In genomic region chr4:144441582-144441981, GRCm38 (mm10) we compare ENCODE assay signal across 25 mouse cellular contexts. TPM values are rescaled to one million over a fixed set of nuclear protein-coding genes. Genes with fewer than 3 reads are reported as not detected.
"Had no signal": no experiment of that assay in that cellular context is flagged by ENCODE, and none has a peak within 500 bp of the region (broad histone marks: within the 10 kb centered on the region; RNA-seq: fewer than 3 reads in every experiment).

No protein-coding gene starts in this region.

- H3K9me3 ChIP-seq: stomach, embryonic 15.5 days had no signal

- H3K4me3 ChIP-seq: neural tube, embryonic 13.5 days; neural tube, embryonic 15.5 days; stomach, embryonic 15.5 days had no signal

- H3K36me3 ChIP-seq: neural tube, embryonic 13.5 days; neural tube, embryonic 15.5 days; stomach, embryonic 15.5 days had no signal

- H3K27ac ChIP-seq: neural tube, embryonic 13.5 days; neural tube, embryonic 15.5 days; stomach, embryonic 15.5 days; stomach, postnatal 0 days had no signal

- DNase-seq: retina, postnatal 1 day; right cerebral cortex, adult 18-20 months; right cerebral cortex, postnatal 14 days; right cerebral cortex, postnatal 25 days; right cerebral cortex, postnatal 4 days; spleen, adult 18-20 months; thymus, adult 18-20 months; thymus, adult 2 months; thymus, postnatal 14 days; thymus, postnatal 25 days; thymus, postnatal 36 days; thymus, postnatal 4 days had no signal

- H3K4me1 ChIP-seq: neural tube, embryonic 13.5 days; neural tube, embryonic 15.5 days; stomach, embryonic 15.5 days had no signal

- H3K27me3 ChIP-seq: neural tube, embryonic 13.5 days; neural tube, embryonic 15.5 days; stomach, embryonic 15.5 days had no signal

RNA-seq across cellular contexts. Expression of gene 1700012P22Rik, which starts 3.0 kb away (rescaled TPM):
- total RNA-seq: neutrophil, adult 5-6 weeks had no signal
- polyA plus RNA-seq: neural tube, embryonic 13.5 days; neural tube, embryonic 14.5 days; neural tube, embryonic 15.5 days; small intestine, adult 2 months; spleen, adult 2 months; stomach, embryonic 14.5 days; stomach, embryonic 15.5 days; stomach, embryonic 16.5 days; stomach, postnatal 0 days; thymus, adult 2 months; thymus, postnatal 0 days; urinary bladder, adult 2 months had no signal

RNA-seq across cellular contexts. Expression of gene Gm9944, which starts 11.5 kb away (rescaled TPM):
- total RNA-seq: neutrophil, adult 5-6 weeks had no signal
- polyA plus RNA-seq: neural tube, embryonic 13.5 days; neural tube, embryonic 14.5 days; neural tube, embryonic 15.5 days; small intestine, adult 2 months; spleen, adult 2 months; stomach, embryonic 14.5 days; stomach, embryonic 15.5 days; stomach, embryonic 16.5 days; stomach, postnatal 0 days; testis, adult 2 months; thymus, adult 2 months; thymus, postnatal 0 days; urinary bladder, adult 2 months had no signal

RNA-seq across cellular contexts. Expression of gene Aadacl3, which starts 22.0 kb away (rescaled TPM):
- total RNA-seq: neutrophil, adult 5-6 weeks had no signal
- polyA plus RNA-seq: neural tube, embryonic 13.5 days; neural tube, embryonic 14.5 days; neural tube, embryonic 15.5 days; small intestine, adult 2 months; spleen, adult 2 months; stomach, embryonic 14.5 days; stomach, embryonic 15.5 days; stomach, embryonic 16.5 days; testis, adult 2 months; thymus, adult 2 months; thymus, postnatal 0 days; urinary bladder, adult 2 months had no signal

RNA-seq across cellular contexts. Expression of gene Pramef12, which starts 33.3 kb away (rescaled TPM):
- total RNA-seq: neutrophil, adult 5-6 weeks had no signal
- polyA plus RNA-seq: neural tube, embryonic 13.5 days; neural tube, embryonic 14.5 days; neural tube, embryonic 15.5 days; small intestine, adult 2 months; spleen, adult 2 months; stomach, embryonic 16.5 days had no signal
